Mouse (Mus musculus): ENCODE results near the gene Prkce. TPM values are rescaled to one million over a fixed set of nuclear protein-coding genes. Genes with fewer than 3 reads are reported as not detected.

Gene Prkce
- total and polyA plus RNA-seq, 3 experiments, result 6.1 to 27.3 (median 26.0) TPM

DNA sequence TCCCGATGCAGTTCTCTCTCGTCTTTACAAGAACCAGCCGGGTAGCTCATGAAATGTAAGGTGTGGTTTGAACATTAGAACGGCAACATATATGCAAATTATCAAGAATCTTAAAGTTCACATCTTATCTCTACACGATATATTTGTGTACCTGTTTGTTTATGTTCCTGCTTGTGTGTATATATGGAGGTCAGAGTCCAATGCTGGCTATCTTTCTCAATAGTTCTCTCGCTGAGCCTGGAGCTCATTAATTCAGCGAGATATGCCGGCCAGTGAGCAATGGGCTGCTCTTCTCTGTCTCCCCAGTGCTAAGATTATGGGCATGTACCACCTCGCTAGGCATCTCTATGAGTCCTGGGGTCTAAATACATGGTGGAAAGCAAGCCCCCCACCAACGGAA is 356.3 kb downstream of the Prkce start:
- no peak for DNase-seq
- TF ChIP-seq CTCF (IDR thresholded peaks at IDR 0.05), result no peak
- TF ChIP-seq EP300 (IDR thresholded peaks at IDR 0.05; ENCODE audit: insufficient read depth, low read depth, low read length), result no peak
- no peak for TF ChIP-seq POLR2A (IDR thresholded peaks at IDR 0.05; ENCODE audit: insufficient read depth, low read depth, low read length)
- Histone ChIP-seq H3K79me2 (replicated peaks; ENCODE audit: control insufficient read depth, insufficient read depth, low read length) (no peaks in the 10 kb centered on the region), H3K27me3 (ENCODE audit: control insufficient read depth, insufficient read depth, low read length) (no peaks in the 10 kb centered on the region), H3K36me3 (ENCODE audit: control insufficient read depth, insufficient read depth, low read length) (no peaks in the 10 kb centered on the region), H3K4me1 (ENCODE audit: control insufficient read depth, insufficient read depth, low read length) (peaks cover 4% of the 10 kb centered on the region), H3K9ac (ENCODE audit: low read depth, low read length) (no peak overlapping the region), H3K27ac (no peak overlapping the region), H3K4me3 (no peak overlapping the region)
- WGBS, result 95% methylated on average over 10 of the region's 10 CpGs
- intact Hi-C loops (cut with DNase I), result no loop called here

GRCm38 (mm10) chr17:86525075-86525474 is 357.5 kb downstream of the Prkce start:
- no peak for DNase-seq
- Histone ChIP-seq H3K27ac (no peak overlapping the region), H3K79me2 (replicated peaks; ENCODE audit: control insufficient read depth, insufficient read depth, low read length) (no peaks in the 10 kb centered on the region), H3K4me3 (no peak overlapping the region), H3K27me3 (ENCODE audit: control insufficient read depth, insufficient read depth, low read length) (no peaks in the 10 kb centered on the region), H3K9ac (ENCODE audit: low read depth, low read length) (no peak overlapping the region), H3K4me1 (ENCODE audit: control insufficient read depth, insufficient read depth, low read length) (peaks cover 7% of the 10 kb centered on the region), H3K36me3 (ENCODE audit: control insufficient read depth, insufficient read depth, low read length) (no peaks in the 10 kb centered on the region; the same call in 1 of the 2 replicates)
- WGBS, result 80% methylated on average over 2 of the region's 2 CpGs
- intact Hi-C loops (cut with DNase I), result no loop called here
- TF ChIP-seq CTCF (IDR thresholded peaks at IDR 0.05) (no peak), EP300 (IDR thresholded peaks at IDR 0.05; ENCODE audit: insufficient read depth, low read depth, low read length) (no peak), POLR2A (IDR thresholded peaks at IDR 0.05; ENCODE audit: insufficient read depth, low read depth, low read length) (no peak)

DNA sequence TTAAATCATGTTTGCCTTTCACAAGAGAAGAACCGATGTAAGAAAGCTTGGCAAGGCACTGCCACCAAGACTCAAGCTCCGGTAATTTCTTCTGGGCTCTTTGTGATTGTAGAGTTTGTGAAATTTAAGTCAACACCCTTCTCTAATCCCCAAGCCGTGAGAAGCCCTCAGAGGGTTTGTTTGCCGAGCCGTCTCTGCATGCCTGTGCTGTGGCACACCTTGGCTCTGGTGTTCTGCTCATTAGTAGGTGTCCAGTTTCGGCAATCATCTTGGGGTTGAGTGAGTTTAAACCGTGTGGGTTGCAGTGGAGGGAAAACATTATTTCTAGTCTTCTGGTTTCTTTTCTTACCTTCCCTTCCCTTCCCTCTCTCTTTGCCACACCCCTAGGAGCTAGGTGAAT is 358.4 kb downstream of the Prkce start:
- no peak for DNase-seq
- intact Hi-C loops (cut with DNase I), result no loop called here
- no peak overlapping the region for H3K9ac ChIP-seq (ENCODE audit: low read depth, low read length)
- no peaks in the 10 kb centered on the region; the same call in 1 of the 2 replicates for H3K36me3 ChIP-seq (ENCODE audit: control insufficient read depth, insufficient read depth, low read length)
- H3K79me2 ChIP-seq (replicated peaks; ENCODE audit: control insufficient read depth, insufficient read depth, low read length), result no peaks in the 10 kb centered on the region
- H3K4me3 ChIP-seq, result no peak overlapping the region
- no peak overlapping the region for H3K27ac ChIP-seq
- TF ChIP-seq CTCF (IDR thresholded peaks at IDR 0.05) (no peak), EP300 (IDR thresholded peaks at IDR 0.05; ENCODE audit: insufficient read depth, low read depth, low read length) (no peak)
- H3K27me3 ChIP-seq (ENCODE audit: control insufficient read depth, insufficient read depth, low read length), result no peaks in the 10 kb centered on the region
- 96% methylated on average over 7 of the region's 7 CpGs for WGBS
- peaks cover 13% of the 10 kb centered on the region for H3K4me1 ChIP-seq (ENCODE audit: control insufficient read depth, insufficient read depth, low read length)

DNA sequence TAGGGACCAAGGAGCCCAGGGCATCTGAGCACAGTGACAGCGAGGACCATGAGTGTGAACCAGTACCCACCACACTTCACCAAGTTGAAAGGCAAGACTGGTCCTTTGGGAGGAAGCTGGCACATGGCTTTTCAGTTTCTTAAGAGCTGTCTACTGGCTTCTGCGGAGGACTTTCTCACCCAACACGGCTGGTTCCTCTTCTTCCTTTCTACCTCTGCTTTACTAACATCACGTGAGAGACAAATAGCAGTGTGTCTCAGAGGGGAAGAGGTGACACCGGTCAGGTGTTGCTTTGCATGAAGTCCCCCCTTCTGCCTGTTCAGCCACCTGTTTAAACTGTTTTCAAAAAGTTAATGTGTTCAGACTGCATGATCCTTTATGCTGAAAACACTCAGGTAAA is 359.7 kb downstream of the Prkce start:
- 92% methylated on average over 5 of the region's 5 CpGs for WGBS
- Histone ChIP-seq H3K79me2 (replicated peaks; ENCODE audit: control insufficient read depth, insufficient read depth, low read length) (no peaks in the 10 kb centered on the region), H3K4me1 (ENCODE audit: control insufficient read depth, insufficient read depth, low read length) (peaks cover 15% of the 10 kb centered on the region), H3K27ac (no peak overlapping the region), H3K4me3 (no peak overlapping the region), H3K27me3 (ENCODE audit: control insufficient read depth, insufficient read depth, low read length) (no peaks in the 10 kb centered on the region), H3K36me3 (ENCODE audit: control insufficient read depth, insufficient read depth, low read length) (peaks cover 2% of the 10 kb centered on the region; the same call in 1 of the 2 replicates), H3K9ac (ENCODE audit: low read depth, low read length) (no peak overlapping the region)
- TF ChIP-seq CTCF (IDR thresholded peaks at IDR 0.05) (no peak), EP300 (IDR thresholded peaks at IDR 0.05; ENCODE audit: insufficient read depth, low read depth, low read length) (no peak), POLR2A (IDR thresholded peaks at IDR 0.05; ENCODE audit: insufficient read depth, low read depth, low read length) (no peak)
- DNase-seq, result no peak
- intact Hi-C loops (cut with DNase I), result no loop called here

- Histone ChIP-seq H3K4me3 (no peak overlapping the region), H3K9ac (ENCODE audit: low read depth, low read length) (no peak overlapping the region), H3K27ac (peak overlapping the region; percentile 59), H3K4me1 (ENCODE audit: control insufficient read depth, insufficient read depth, low read length) (peaks cover 16% of the 10 kb centered on the region), H3K79me2 (replicated peaks; ENCODE audit: control insufficient read depth, insufficient read depth, low read length) (no peaks in the 10 kb centered on the region), H3K27me3 (ENCODE audit: control insufficient read depth, insufficient read depth, low read length) (no peaks in the 10 kb centered on the region), H3K36me3 (ENCODE audit: control insufficient read depth, insufficient read depth, low read length) (peaks cover 2% of the 10 kb centered on the region; the same call in 1 of the 2 replicates)
- intact Hi-C loops (cut with DNase I), result no loop called here
- no peak for DNase-seq
- TF ChIP-seq CTCF (IDR thresholded peaks at IDR 0.05) (no peak), POLR2A (IDR thresholded peaks at IDR 0.05; ENCODE audit: insufficient read depth, low read depth, low read length) (no peak), EP300 (IDR thresholded peaks at IDR 0.05; ENCODE audit: insufficient read depth, low read depth, low read length) (no peak)
- 50% methylated on average over 10 of the region's 10 CpGs for WGBS
These were observed 361.4 kb downstream of the Prkce start for GRCm38 (mm10) chr17:86529003-86529402.

- Histone ChIP-seq H3K27ac (peak overlapping the region; percentile 62), H3K36me3 (ENCODE audit: control insufficient read depth, insufficient read depth, low read length) (peaks cover 2% of the 10 kb centered on the region; the same call in 1 of the 2 replicates), H3K9ac (ENCODE audit: low read depth, low read length) (no peak overlapping the region), H3K27me3 (ENCODE audit: control insufficient read depth, insufficient read depth, low read length) (no peaks in the 10 kb centered on the region), H3K79me2 (replicated peaks; ENCODE audit: control insufficient read depth, insufficient read depth, low read length) (no peaks in the 10 kb centered on the region), H3K4me1 (ENCODE audit: control insufficient read depth, insufficient read depth, low read length) (peaks cover 16% of the 10 kb centered on the region), H3K4me3 (no peak overlapping the region)
- 25% methylated on average over 4 of the region's 4 CpGs for WGBS
- DNase-seq, result no peak
- TF ChIP-seq EP300 (IDR thresholded peaks at IDR 0.05; ENCODE audit: insufficient read depth, low read depth, low read length), result no peak
- no peak for TF ChIP-seq CTCF (IDR thresholded peaks at IDR 0.05)
- no peak for TF ChIP-seq POLR2A (IDR thresholded peaks at IDR 0.05; ENCODE audit: insufficient read depth, low read depth, low read length)
- intact Hi-C loops (cut with DNase I), result no loop called here
These were observed 361.8 kb downstream of the Prkce start for GRCm38 (mm10) chr17:86529411-86529810.
